Mouse (Mus musculus) heart, embryonic 13.5 days (tissue): ENCODE measurements around the gene 1700067K01Rik. TPM values are rescaled to one million over a fixed set of nuclear protein-coding genes. Genes with fewer than 3 reads are reported as not detected.

Experiments used
- ATAC-seq: fragments of 200-750 bp; cut with Nextera tagmentation; 2 replicates; pipeline ENCODE4 v1.8.0; 2017; ENCODE audit warnings: moderate TSS enrichment; ENCODE audit not compliant: insufficient number of reproducible peaks, low FRiP score, low TSS enrichment; ENCODE audit errors: extremely low read depth
- H3K27ac ChIP-seq: fragments of 300-500 bp; sonication (generic); replicated peaks from 2 replicates; pipeline ENCODE4 v1.5.1; 2015; ENCODE audit warnings: moderate library complexity, mild to moderate bottlenecking, inconsistent platforms
- H3K27me3 ChIP-seq: fragments of 300-500 bp; sonication (generic); replicated peaks from 2 replicates; pipeline ENCODE4 v1.6.1; 2015; ENCODE audit warnings: mild to moderate bottlenecking, inconsistent platforms
- H3K36me3 ChIP-seq: fragments of 300-500 bp; sonication (generic); 2 replicates; pipeline ENCODE4 v1.6.1; 2015; ENCODE audit warnings: mild to moderate bottlenecking, inconsistent platforms
- H3K4me1 ChIP-seq: fragments of 300-500 bp; sonication (generic); 2 replicates; pipeline ENCODE4 v1.6.1; 2015; ENCODE audit warnings: inconsistent platforms
- H3K4me2 ChIP-seq: fragments of 300-500 bp; sonication (generic); 2 replicates; pipeline ENCODE4 v1.6.1; 2015; ENCODE audit warnings: inconsistent platforms, mild to moderate bottlenecking, moderate library complexity
- H3K4me3 ChIP-seq: fragments of 300-500 bp; sonication (generic); 2 replicates; pipeline ENCODE4 v1.5.1; 2015; ENCODE audit warnings: moderate library complexity, mild to moderate bottlenecking, inconsistent platforms
- H3K9ac ChIP-seq: fragments of 300-500 bp; sonication (generic); 2 replicates; pipeline ENCODE4 v1.6.1; 2015; ENCODE audit warnings: inconsistent platforms, mild to moderate bottlenecking, moderate library complexity
- H3K9me3 ChIP-seq: fragments of 300-500 bp; sonication (generic); 2 replicates; pipeline ENCODE4 v1.6.1; 2016; ENCODE audit warnings: inconsistent platforms
- WGBS: fragments of 180-500 bp; shearing (Covaris S2); methylation state at CpG from one replicate; pipeline ENCODE4 v1.1.7; 2015; ENCODE audit warnings: mixed read lengths; 5-methylcytosine and 5-hydroxymethylcytosine counted together
- polyA plus RNA-seq: library from polyadenylated mRNA; unstranded; fragments of >200 nt; fragmentation: Nextera tagmentation; extraction: Ambion mirVana; gene quantifications from 2 replicates; pipeline ENCODE4 v1.2.1, GENCODE M21; 2015

The 1700067K01Rik gene
- polyA plus RNA-seq, 1 experiment from 2014 or later, result 0.53 TPM

- 7% methylated on average over 5 of the region's 5 CpGs for WGBS
- ATAC-seq, result no peak
- no peak overlapping the region for H3K4me3 ChIP-seq
- peaks cover 57% of the 10 kb centered on the region for H3K27me3 ChIP-seq
- no peaks in the 10 kb centered on the region for H3K9me3 ChIP-seq
- peaks cover 15% of the 10 kb centered on the region; the same call in 1 of the 2 replicates for H3K4me1 ChIP-seq
- H3K27ac ChIP-seq, result no peak overlapping the region
- H3K9ac ChIP-seq, result no peak overlapping the region
- H3K36me3 ChIP-seq, result no peaks in the 10 kb centered on the region
- H3K4me2 ChIP-seq, result no peak overlapping the region
Observed at GRCm38 (mm10) chr8:84039050-84039449, 37.7 kb downstream of the 1700067K01Rik start.

- H3K36me3 ChIP-seq, result no peaks in the 10 kb centered on the region
- H3K27me3 ChIP-seq, result peaks cover 58% of the 10 kb centered on the region
- 4% methylated on average over 40 of the region's 40 CpGs for WGBS
- H3K4me1 ChIP-seq, result peaks cover 20% of the 10 kb centered on the region; the same call in 1 of the 2 replicates
- peak within 1 kb of the TSS; percentile 77 for H3K9ac ChIP-seq
- H3K4me3 ChIP-seq, result peak within 1 kb of the TSS; percentile 53
- peaks cover 4% of the 10 kb centered on the region; the same call in 1 of the 2 replicates for H3K9me3 ChIP-seq
- peak within 1 kb of the TSS; percentile 78 for H3K4me2 ChIP-seq
- H3K27ac ChIP-seq, result no peak within 1 kb of the TSS
- ATAC-seq, result peak; percentile 39; the same call in 1 of the 2 replicates
Observed at GRCm38 (mm10) chr8:84042066-84042947, 41.0 kb downstream of the 1700067K01Rik start, which contains the start of gene Il27ra. Gene Il27ra (minus strand): TSS chr8:84042589.

- Histone ChIP-seq H3K27ac (no peak overlapping the region), H3K9me3 (peaks cover 4% of the 10 kb centered on the region; the same call in 1 of the 2 replicates), H3K4me2 (peak overlapping the region; percentile 78), H3K36me3 (no peaks in the 10 kb centered on the region), H3K4me1 (peaks cover 20% of the 10 kb centered on the region; the same call in 1 of the 2 replicates), H3K9ac (peak overlapping the region; percentile 77), H3K4me3 (peak overlapping the region; percentile 53), H3K27me3 (peaks cover 58% of the 10 kb centered on the region)
- 37% methylated on average over 12 of the region's 12 CpGs for WGBS
- no peak for ATAC-seq
Observed at GRCm38 (mm10) chr8:84042948-84043342, 41.6 kb downstream of the 1700067K01Rik start.

GRCm38 (mm10) chr8:84044103-84044502 lies 42.8 kb downstream of the 1700067K01Rik start:
- no peak for ATAC-seq
- 0 out of 2 replicates have a peak overlapping the region, but pooled peaks have one; percentile 45 for H3K4me2 ChIP-seq

GRCm38 (mm10) chr8:84044900-84045299 lies 43.6 kb downstream of the 1700067K01Rik start, which contains the start of gene Rln3:
Gene Rln3 (minus strand): TSS chr8:84045000.
- peaks cover 4% of the 10 kb centered on the region; the same call in 1 of the 2 replicates for H3K9me3 ChIP-seq
- WGBS, result 7% methylated on average over 9 of the region's 9 CpGs
- H3K36me3 ChIP-seq, result no peaks in the 10 kb centered on the region
- peak within 1 kb of the TSS; percentile 45 for H3K4me2 ChIP-seq
- peaks cover 64% of the 10 kb centered on the region for H3K27me3 ChIP-seq
- H3K4me3 ChIP-seq, result peak within 1 kb of the TSS; percentile 23; the same call in 1 of the 2 replicates
- H3K9ac ChIP-seq, result 0 out of 2 replicates have a peak within 1 kb of the TSS, but pooled peaks have one; percentile 45
- ATAC-seq, result no peak
- H3K27ac ChIP-seq, result no peak within 1 kb of the TSS
- peaks cover 16% of the 10 kb centered on the region; the same call in 1 of the 2 replicates for H3K4me1 ChIP-seq

More at GRCm38 (mm10) chr8:84044103-84044502, 42.8 kb downstream of the 1700067K01Rik start:
- no peak overlapping the region for H3K9ac ChIP-seq
- H3K4me3 ChIP-seq, result no peak overlapping the region
- peaks cover 64% of the 10 kb centered on the region for H3K27me3 ChIP-seq
- H3K4me1 ChIP-seq, result peaks cover 20% of the 10 kb centered on the region; the same call in 1 of the 2 replicates
- H3K36me3 ChIP-seq, result no peaks in the 10 kb centered on the region
- 13% methylated on average over 7 of the region's 7 CpGs for WGBS
- no peak overlapping the region for H3K27ac ChIP-seq
- peaks cover 4% of the 10 kb centered on the region; the same call in 1 of the 2 replicates for H3K9me3 ChIP-seq

- peaks cover 4% of the 10 kb centered on the region; the same call in 1 of the 2 replicates for H3K9me3 ChIP-seq
- H3K9ac ChIP-seq, result no peak overlapping the region
- no peak overlapping the region for H3K27ac ChIP-seq
- peaks cover 50% of the 10 kb centered on the region for H3K27me3 ChIP-seq
- ATAC-seq, result no peak
- H3K4me2 ChIP-seq, result no peak overlapping the region
- 72% methylated on average over 3 of the region's 3 CpGs for WGBS
- no peaks in the 10 kb centered on the region for H3K36me3 ChIP-seq
- H3K4me3 ChIP-seq, result no peak overlapping the region
- H3K4me1 ChIP-seq, result peaks cover 26% of the 10 kb centered on the region
Observed at GRCm38 (mm10) chr8:84046505-84046904, 45.2 kb downstream of the 1700067K01Rik start.

- Histone ChIP-seq H3K4me1 (peaks cover 30% of the 10 kb centered on the region), H3K27me3 (peaks cover 35% of the 10 kb centered on the region), H3K27ac (no peak overlapping the region), H3K9me3 (peaks cover 4% of the 10 kb centered on the region; the same call in 1 of the 2 replicates), H3K4me2 (no peak overlapping the region), H3K9ac (no peak overlapping the region), H3K4me3 (no peak overlapping the region), H3K36me3 (no peaks in the 10 kb centered on the region)
- 72% methylated on average over 5 of the region's 5 CpGs for WGBS
- no peak for ATAC-seq
Observed at GRCm38 (mm10) chr8:84048171-84048570, 46.9 kb downstream of the 1700067K01Rik start.

GRCm38 (mm10) chr8:84052746-84053145 lies 51.4 kb downstream of the 1700067K01Rik start:
- peak overlapping the region; percentile 51 for H3K27ac ChIP-seq
- 0 out of 2 replicates have a peak overlapping the region, but pooled peaks have one; percentile 25 for H3K9ac ChIP-seq
- H3K4me3 ChIP-seq, result no peak overlapping the region
- H3K4me2 ChIP-seq, result no peak overlapping the region
- 34% methylated on average over 3 of the region's 3 CpGs for WGBS
- H3K9me3 ChIP-seq, result no peaks in the 10 kb centered on the region
- H3K27me3 ChIP-seq, result peaks cover 6% of the 10 kb centered on the region; the same call in 1 of the 2 replicates
- H3K36me3 ChIP-seq, result no peaks in the 10 kb centered on the region
- peaks cover 25% of the 10 kb centered on the region for H3K4me1 ChIP-seq
- ATAC-seq, result peak; percentile 54; the same call in 1 of the 2 replicates

GRCm38 (mm10) chr8:84053229-84053628 lies 51.9 kb downstream of the 1700067K01Rik start:
- Histone ChIP-seq H3K27me3 (peaks cover 6% of the 10 kb centered on the region; the same call in 1 of the 2 replicates), H3K36me3 (no peaks in the 10 kb centered on the region), H3K4me2 (no peak overlapping the region), H3K9ac (no peak overlapping the region), H3K4me1 (peaks cover 25% of the 10 kb centered on the region), H3K9me3 (no peaks in the 10 kb centered on the region), H3K27ac (0 out of 2 replicates have a peak overlapping the region, but pooled peaks have one; percentile 12), H3K4me3 (no peak overlapping the region)
- WGBS, result 80% methylated on average over 5 of the region's 5 CpGs
- ATAC-seq, result no peak
